Mouse (Mus musculus) kidney, postnatal 0 days (tissue): ENCODE results near the gene Mxd4. TPM values are rescaled to one million over a fixed set of nuclear protein-coding genes. Genes with fewer than 3 reads are reported as not detected.
A peak's percentile ranks its signal among the peaks of the same experiment; 100 is the strongest.

Source experiments
- ATAC-seq: fragments of 200-750 bp; cut with Nextera tagmentation; replicated peaks from 2 replicates; pipeline ENCODE4 v1.8.0; 2017; ENCODE audit warnings: low read depth, moderate number of reproducible peaks, moderate TSS enrichment, moderate library complexity; ENCODE audit not compliant: low FRiP score
- DNase-seq: peaks from one replicate; pipeline ENCODE4 v3.0.0-alpha.2; 2016; ENCODE audit warnings: low spot score
- H3K27ac ChIP-seq: fragments of 300-500 bp; sonication (generic); 2 replicates; pipeline ENCODE4 v1.5.1; 2014; ENCODE audit warnings: mild to moderate bottlenecking
- H3K27me3 ChIP-seq: fragments of 300-500 bp; sonication (generic); 2 replicates; pipeline ENCODE4 v1.6.1; 2014; ENCODE audit warnings: low read length, mixed read lengths; ENCODE audit not compliant: insufficient read depth
- H3K36me3 ChIP-seq: fragments of 300-500 bp; sonication (generic); 2 replicates; pipeline ENCODE4 v1.6.1; 2014; ENCODE audit warnings: low read length, mixed read lengths; ENCODE audit not compliant: insufficient read depth
- H3K4me1 ChIP-seq: fragments of 300-500 bp; sonication (generic); replicated peaks from 2 replicates; pipeline ENCODE4 v1.6.1; 2014; ENCODE audit warnings: antibody characterized with exemption, low read length, mixed read lengths; ENCODE audit not compliant: insufficient read depth
- H3K4me2 ChIP-seq: fragments of 300-500 bp; sonication (generic); 2 replicates; pipeline ENCODE4 v1.6.1; 2014; ENCODE audit warnings: mild to moderate bottlenecking, low read length, moderate library complexity, mixed read lengths
- H3K4me3 ChIP-seq: fragments of 300-500 bp; sonication (generic); replicated peaks from 2 replicates; pipeline ENCODE4 v1.5.1; 2014; ENCODE audit warnings: low read depth, low read length
- H3K9ac ChIP-seq: fragments of 300-500 bp; sonication (generic); 2 replicates; pipeline ENCODE4 v1.6.1; 2014; ENCODE audit warnings: low read depth, low read length
- H3K9me3 ChIP-seq: fragments of 300-500 bp; sonication (generic); replicated peaks from 2 replicates; pipeline ENCODE4 v1.6.1; 2016; ENCODE audit warnings: low read length, inconsistent platforms, mixed read lengths
- CTCF ChIP-seq: IDR thresholded peaks from 2 replicates; pipeline ENCODE4 v1.5.1; 2016; ENCODE audit warnings: antibody characterized with exemption, low read depth, mild to moderate bottlenecking, moderate library complexity
- WGBS: fragments of 180-500 bp; shearing (Covaris S2); extraction: QIAGEN DNeasy Blood & Tissue Kit; methylation state at CpG from one replicate; pipeline ENCODE4 v1.1.7; 2014; 5-methylcytosine and 5-hydroxymethylcytosine counted together
- polyA plus RNA-seq: library from polyadenylated mRNA; unstranded; fragments of >200 nt; fragmentation: Nextera tagmentation; extraction: Ambion mirVana; gene quantifications from 2 replicates; pipeline ENCODE4 v1.2.1, GENCODE M21; 2015

Gene Mxd4
- polyA plus RNA-seq, 1 experiment from 2014 or later: 34.6 TPM

DNA sequence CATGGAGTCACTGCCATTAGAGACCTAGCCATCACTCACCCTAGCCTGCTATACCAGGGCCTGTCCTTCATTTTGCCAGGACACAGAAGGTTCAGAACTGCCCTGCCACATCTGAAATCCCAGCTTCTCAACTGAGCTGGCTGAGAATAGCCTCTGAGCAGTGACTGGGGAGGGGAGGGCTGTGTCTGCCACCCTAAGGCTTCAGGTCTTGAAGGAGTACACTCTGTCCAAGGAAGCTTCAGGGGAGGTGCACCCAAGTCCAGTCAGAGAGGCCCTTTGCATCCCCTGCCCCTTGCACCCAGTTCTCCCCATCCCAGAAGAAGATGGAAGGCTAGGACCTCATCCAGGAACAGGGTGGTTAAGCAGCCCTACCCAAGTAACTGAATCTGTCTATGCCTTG lies 1.7 kb downstream of the Mxd4 start:
- Histone ChIP-seq H3K9ac (peak overlapping the region; percentile 96), H3K27me3 (no peaks in the 10 kb centered on the region), H3K36me3 (no peaks in the 10 kb centered on the region), H3K4me2 (peak overlapping the region; percentile 90), H3K4me1 (peaks cover 24% of the 10 kb centered on the region), H3K27ac (no peak overlapping the region), H3K4me3 (peak overlapping the region; percentile 97), H3K9me3 (no peaks in the 10 kb centered on the region)
- no peak for DNase-seq
- TF ChIP-seq CTCF: no peak
- ATAC-seq: no peak

DNA sequence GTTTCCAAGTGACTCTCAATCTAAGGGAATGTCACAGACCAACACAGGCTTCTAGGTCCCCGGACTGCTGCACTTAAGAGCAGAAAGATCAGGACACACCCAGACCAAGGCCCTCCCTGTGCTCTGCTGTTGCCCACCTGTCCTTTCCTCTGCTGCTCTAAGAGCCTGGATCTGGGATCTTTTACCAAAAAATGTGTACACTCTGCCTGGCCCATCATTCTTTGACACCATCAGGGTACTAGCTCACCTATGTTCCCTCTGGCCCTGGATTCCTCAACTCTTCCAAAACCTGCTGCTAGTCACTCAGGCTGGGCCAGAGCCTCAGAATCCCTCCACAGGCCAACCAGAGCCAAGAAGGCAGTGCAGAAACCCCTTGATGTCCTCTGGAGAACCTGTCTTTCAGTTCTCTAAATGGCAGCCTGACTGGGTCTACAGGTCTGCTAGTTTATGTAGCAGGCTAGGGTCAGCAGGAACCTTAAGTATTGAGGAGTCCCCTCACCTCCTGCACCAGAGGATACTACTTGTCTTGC lies 2.4 kb downstream of the Mxd4 start:
- TF ChIP-seq CTCF: no peak
- no peaks in the 10 kb centered on the region for H3K9me3 ChIP-seq
- H3K4me1 ChIP-seq: peaks cover 24% of the 10 kb centered on the region
- H3K27me3 ChIP-seq: no peaks in the 10 kb centered on the region
- 91% methylated on average over 1 of the region's 1 CpGs for WGBS
- H3K4me3 ChIP-seq: no peak overlapping the region
- H3K27ac ChIP-seq: no peak overlapping the region
- H3K36me3 ChIP-seq: peaks cover 3% of the 10 kb centered on the region; the same call in 1 of the 2 replicates
- H3K9ac ChIP-seq: no peak overlapping the region
- ATAC-seq (no peak), DNase-seq (no peak)
- H3K4me2 ChIP-seq: peak overlapping the region; percentile 90

DNA sequence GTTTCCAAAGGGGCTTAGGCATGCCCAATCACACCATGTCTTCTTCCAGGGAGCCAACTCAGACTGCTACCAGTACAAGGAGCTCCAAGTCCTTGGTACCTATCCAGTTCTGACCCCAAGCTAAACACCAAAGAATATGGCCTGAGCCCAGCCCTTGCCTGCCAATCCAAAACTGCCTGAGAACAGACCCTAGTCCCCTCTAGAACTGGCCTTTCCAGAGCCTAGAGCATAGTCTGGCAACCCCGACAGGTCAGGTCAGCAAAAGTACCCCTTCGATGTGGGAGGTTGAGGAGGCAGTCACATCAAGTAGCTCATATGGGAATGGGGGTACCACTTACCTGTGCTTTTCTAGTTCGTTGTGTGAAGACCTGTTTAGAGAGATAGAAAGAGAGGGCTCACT lies 3.5 kb downstream of the Mxd4 start:
- no peak for DNase-seq
- WGBS: 93% methylated on average over 3 of the region's 3 CpGs
- Histone ChIP-seq H3K36me3 (peaks cover 14% of the 10 kb centered on the region), H3K27ac (no peak overlapping the region), H3K9ac (no peak overlapping the region), H3K27me3 (no peaks in the 10 kb centered on the region), H3K9me3 (no peaks in the 10 kb centered on the region), H3K4me3 (no peak overlapping the region), H3K4me1 (peaks cover 19% of the 10 kb centered on the region), H3K4me2 (no peak overlapping the region)
- TF ChIP-seq CTCF: no peak
- no peak for ATAC-seq

DNA sequence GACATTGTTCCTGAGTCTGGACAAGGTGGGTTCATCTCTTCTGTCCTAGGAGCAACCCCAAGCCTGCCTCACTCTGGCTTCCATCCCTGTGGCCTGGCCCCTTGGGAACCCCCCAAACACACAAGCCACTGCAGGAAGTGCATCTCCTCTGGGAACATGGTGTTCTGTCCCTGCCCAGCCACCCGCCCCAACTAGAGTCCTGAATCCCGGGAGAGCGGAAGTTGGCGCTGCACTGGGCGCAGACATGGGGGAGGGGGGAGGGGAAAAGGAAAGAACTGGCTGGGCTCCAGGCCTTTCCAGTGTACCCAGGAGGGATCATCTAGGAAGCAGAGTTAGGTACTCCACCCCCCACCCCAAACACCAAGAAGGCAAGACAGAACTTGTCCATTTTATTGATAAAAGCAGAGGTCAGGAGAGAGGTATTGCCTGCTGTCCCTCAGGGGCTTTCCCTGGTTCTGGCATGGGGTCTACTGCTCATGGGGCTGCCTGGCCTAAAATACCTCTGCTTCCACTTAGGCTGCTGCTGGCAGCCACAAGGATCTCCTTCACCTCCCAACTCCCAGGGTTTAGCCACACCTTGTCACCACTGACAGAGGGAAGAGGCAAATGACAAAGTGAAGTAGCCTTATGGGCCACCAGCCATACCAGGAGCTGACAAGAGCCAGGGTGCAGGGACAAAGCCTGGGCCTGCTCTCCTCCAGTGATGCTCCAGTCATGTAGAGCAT lies 4.2 kb downstream of the Mxd4 start:
- DNase-seq: peak; percentile 45
- H3K9ac ChIP-seq: no peak overlapping the region
- ATAC-seq: no peak
- H3K4me3 ChIP-seq: no peak overlapping the region
- H3K4me1 ChIP-seq: peaks cover 19% of the 10 kb centered on the region
- H3K27ac ChIP-seq: no peak overlapping the region; the same call in 1 of the 2 replicates
- peaks cover 20% of the 10 kb centered on the region for H3K36me3 ChIP-seq
- H3K9me3 ChIP-seq: no peaks in the 10 kb centered on the region
- TF ChIP-seq CTCF: no peak
- no peaks in the 10 kb centered on the region for H3K27me3 ChIP-seq
- WGBS: 75% methylated on average over 5 of the region's 5 CpGs
- no peak overlapping the region for H3K4me2 ChIP-seq

DNA sequence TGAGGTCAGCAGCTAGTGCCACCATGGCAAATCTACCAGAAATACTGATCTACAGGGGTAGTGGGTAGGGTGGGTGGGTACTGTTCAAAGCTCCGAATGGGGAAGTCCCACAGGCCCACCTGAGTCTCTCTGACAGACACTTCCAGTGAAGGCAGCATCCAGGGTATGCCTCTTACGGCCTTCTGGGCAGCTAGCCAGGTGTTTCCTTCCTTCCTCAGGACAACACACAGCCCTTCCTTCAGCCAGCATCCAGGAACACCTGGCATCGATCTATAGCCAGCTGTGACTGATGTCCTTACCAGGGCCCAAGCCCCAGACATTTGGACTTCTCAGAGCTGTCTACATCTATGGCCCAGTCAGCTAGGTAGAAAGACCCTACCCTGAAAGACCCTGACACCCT lies 5.0 kb downstream of the Mxd4 start:
- DNase-seq (no peak), ATAC-seq (no peak)
- no peak overlapping the region for H3K9ac ChIP-seq
- no peak overlapping the region for H3K4me3 ChIP-seq
- 67% methylated on average over 3 of the region's 3 CpGs for WGBS
- H3K36me3 ChIP-seq: peaks cover 29% of the 10 kb centered on the region
- H3K9me3 ChIP-seq: no peaks in the 10 kb centered on the region
- H3K4me2 ChIP-seq: no peak overlapping the region
- no peak overlapping the region; the same call in 1 of the 2 replicates for H3K27ac ChIP-seq
- peaks cover 19% of the 10 kb centered on the region for H3K4me1 ChIP-seq
- H3K27me3 ChIP-seq: no peaks in the 10 kb centered on the region
- no peak for TF ChIP-seq CTCF

DNA sequence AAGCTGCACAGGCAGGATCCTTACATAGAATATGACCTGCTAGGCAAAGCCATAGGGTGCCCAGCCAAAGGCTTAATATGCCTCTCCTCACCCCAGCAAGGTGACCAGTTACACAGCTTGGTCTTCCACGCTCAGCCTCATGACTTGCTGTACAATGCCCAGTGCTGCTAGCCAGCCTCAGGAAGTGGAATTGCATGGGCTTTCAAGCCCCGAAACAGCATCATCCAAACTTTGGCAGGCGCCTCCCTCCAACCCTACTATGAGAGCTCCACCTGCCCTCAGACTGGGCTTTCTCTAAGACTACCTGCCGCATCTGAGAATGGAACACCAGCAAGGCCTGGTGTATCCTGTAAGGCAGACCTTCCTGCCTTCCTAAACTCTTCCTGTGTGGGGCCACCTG lies 9.7 kb downstream of the Mxd4 start:
- no peak overlapping the region for H3K27ac ChIP-seq
- no peak for TF ChIP-seq CTCF
- no peaks in the 10 kb centered on the region for H3K9me3 ChIP-seq
- no peaks in the 10 kb centered on the region for H3K27me3 ChIP-seq
- no peak overlapping the region for H3K4me3 ChIP-seq
- no peak overlapping the region for H3K4me2 ChIP-seq
- no peak overlapping the region for H3K9ac ChIP-seq
- H3K4me1 ChIP-seq: no peaks in the 10 kb centered on the region
- no peak for DNase-seq
- 92% methylated on average over 4 of the region's 4 CpGs for WGBS
- peaks cover 68% of the 10 kb centered on the region for H3K36me3 ChIP-seq
- ATAC-seq: no peak
